Mouse (Mus musculus): Measurements from ENCODE around the gene Dolk.
A peak's percentile ranks its signal among the peaks of the same experiment; 100 is the strongest.

The Dolk gene

GRCm38 (mm10) chr2:30250166-30251128 is 35.7 kb downstream of the Dolk start:
- no peak for DNase-seq (ENCODE audit: low spot score in 2 of 2)

GRCm38 (mm10) chr2:30249182-30249581 is 37.0 kb downstream of the Dolk start:
- no peak for DNase-seq (ENCODE audit: low spot score in 2 of 2)

GRCm38 (mm10) chr2:30247681-30248080 is 38.5 kb downstream of the Dolk start:
- DNase-seq (ENCODE audit: low spot score in 2 of 2), result no peak

GRCm38 (mm10) chr2:30247036-30247435 is 39.1 kb downstream of the Dolk start:
- DNase-seq (ENCODE audit: low spot score in 2 of 2), result no peak

GRCm38 (mm10) chr2:30244595-30245178 is 41.4 kb downstream of the Dolk start:
- no peak for DNase-seq (ENCODE audit: low spot score in 2 of 2)

- DNase-seq (ENCODE audit: low spot score in 2 of 2), result no peak
Observed at GRCm38 (mm10) chr2:30243391-30243790, 42.7 kb downstream of the Dolk start.

- DNase-seq (ENCODE audit: low spot score in 2 of 2), result no peak
Observed at GRCm38 (mm10) chr2:30242509-30242908, 43.6 kb downstream of the Dolk start.

- no peak for DNase-seq (ENCODE audit: low spot score in 2 of 2)
Observed at GRCm38 (mm10) chr2:30240267-30240666, 45.9 kb downstream of the Dolk start, which contains the start of gene Gm28035. Gene Gm28035, plus strand, starts transcription at chr2:30240567.

GRCm38 (mm10) chr2:30239777-30240176 is 46.4 kb downstream of the Dolk start:
- peak; percentile 40 to 43 for DNase-seq (ENCODE audit: low spot score in 2 of 2)

- no peak for DNase-seq (ENCODE audit: low spot score in 2 of 2)
Observed at GRCm38 (mm10) chr2:30238906-30239465, 47.1 kb downstream of the Dolk start.

- peak in 1 of 2 experiments; percentile 75 for DNase-seq (ENCODE audit: low spot score in 2 of 2)
Observed at GRCm38 (mm10) chr2:30237881-30238280, 48.3 kb downstream of the Dolk start.

GRCm38 (mm10) chr2:30237199-30237880 is 48.8 kb downstream of the Dolk start, which contains the start of gene Lrrc8a:
Gene Lrrc8a, plus strand, starts transcription at chr2:30237715.
- DNase-seq (ENCODE audit: low spot score in 2 of 2), result peak; percentile 100

- DNase-seq (ENCODE audit: low spot score in 2 of 2), result no peak
Observed at GRCm38 (mm10) chr2:30236426-30237198, 49.5 kb downstream of the Dolk start.

- peak in 1 of 2 experiments; percentile 43 for DNase-seq (ENCODE audit: low spot score in 2 of 2)
Observed at GRCm38 (mm10) chr2:30235593-30235992, 50.5 kb downstream of the Dolk start.

Data from spleen, postnatal 36 days (tissue).